Mouse (Mus musculus) lung, embryonic 14.5 days (tissue): ENCODE results near the gene B4galnt1. TPM values are rescaled to one million over a fixed set of nuclear protein-coding genes. Genes with fewer than 3 reads are reported as not detected.

Experiments used
- ATAC-seq: fragments of 200-750 bp; cut with Nextera tagmentation; 2 replicates; pipeline ENCODE4 v1.8.0; 2017; ENCODE audit warnings: mild to moderate bottlenecking, moderate TSS enrichment, moderate library complexity; ENCODE audit not compliant: insufficient read depth
- DNase-seq: peaks from one replicate; pipeline ENCODE4 v3.0.0-alpha.2; 2015
- H3K27ac ChIP-seq: fragments of 300-500 bp; sonication (generic); 2 replicates; pipeline ENCODE4 v1.5.1; 2014; ENCODE audit warnings: low read depth, mild to moderate bottlenecking, moderate library complexity
- H3K27me3 ChIP-seq: fragments of 300-500 bp; sonication (generic); 2 replicates; pipeline ENCODE4 v1.6.1; 2014; ENCODE audit warnings: low read length, control low read depth; ENCODE audit not compliant: insufficient read depth
- H3K36me3 ChIP-seq: fragments of 300-500 bp; sonication (generic); 2 replicates; pipeline ENCODE4 v1.6.1; 2014; ENCODE audit warnings: control low read depth; ENCODE audit not compliant: insufficient read depth
- H3K4me1 ChIP-seq: fragments of 300-500 bp; sonication (generic); 2 replicates; pipeline ENCODE4 v1.6.1; 2014; ENCODE audit warnings: antibody characterized with exemption, control low read depth; ENCODE audit not compliant: insufficient read depth
- H3K4me2 ChIP-seq: fragments of 300-500 bp; sonication (generic); 2 replicates; pipeline ENCODE4 v1.6.1; 2014; ENCODE audit warnings: mild to moderate bottlenecking
- H3K4me3 ChIP-seq: fragments of 300-500 bp; sonication (generic); 2 replicates; pipeline ENCODE4 v1.5.1; 2014; ENCODE audit warnings: low read depth, low read length
- H3K9ac ChIP-seq: fragments of 300-500 bp; sonication (generic); 2 replicates; pipeline ENCODE4 v1.6.1; 2014
- H3K9me3 ChIP-seq: fragments of 300-500 bp; sonication (generic); 2 replicates; pipeline ENCODE4 v1.6.1; 2016; ENCODE audit warnings: low read depth, low read length, control low read depth
- CTCF ChIP-seq: IDR thresholded peaks from 2 replicates; pipeline ENCODE4 v1.5.1; 2016; ENCODE audit warnings: antibody characterized with exemption, low read depth
- WGBS: fragments of 180-500 bp; shearing (Covaris S2); extraction: QIAGEN DNeasy Blood & Tissue Kit; methylation state at CpG from one replicate; pipeline ENCODE4 v1.1.7; 2014; 5-methylcytosine and 5-hydroxymethylcytosine counted together
- polyA plus RNA-seq: library from polyadenylated mRNA; unstranded; fragments of >200 nt; fragmentation: Nextera tagmentation; extraction: Ambion mirVana; gene quantifications from 2 replicates; pipeline ENCODE4 v1.2.1, GENCODE M21; 2014

Gene B4galnt1
- polyA plus RNA-seq, 1 experiment from 2014 or later = 2.9 TPM

GRCm38 (mm10) chr10:127199068-127199467, 34.0 kb downstream of the B4galnt1 start:
- 64% methylated on average over 5 of the region's 5 CpGs for WGBS
- ATAC-seq = no peak

DNA sequence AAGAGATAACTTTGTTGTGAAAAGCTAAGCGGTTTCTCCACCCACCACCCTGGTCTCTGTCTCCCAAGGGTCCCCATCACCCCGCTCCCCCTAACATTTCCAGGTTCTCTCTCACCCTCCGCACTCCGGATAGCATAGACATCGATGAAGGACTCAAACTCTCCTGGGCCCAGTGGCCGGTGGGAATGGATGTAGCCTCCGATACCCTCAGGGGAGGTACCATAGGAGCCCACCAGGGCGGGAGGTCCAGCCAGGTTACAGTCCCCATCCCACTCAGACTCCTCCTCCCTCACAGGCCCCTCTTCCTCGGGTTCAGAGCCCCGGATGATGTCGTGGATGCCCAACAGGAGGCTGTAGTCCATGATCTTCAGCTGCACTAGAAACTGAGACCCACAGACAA, 34.4 kb downstream of the B4galnt1 start:
- 74% methylated on average over 11 of the region's 11 CpGs for WGBS
- H3K9ac ChIP-seq = no peak overlapping the region
- no peak for TF ChIP-seq CTCF

More at GRCm38 (mm10) chr10:127199068-127199467, 34.0 kb downstream of the B4galnt1 start:
- H3K9ac ChIP-seq = no peak overlapping the region
- no peak for DNase-seq
- peaks cover 41% of the 10 kb centered on the region for H3K36me3 ChIP-seq
- H3K4me3 ChIP-seq = no peak overlapping the region
- TF ChIP-seq CTCF = no peak
- H3K4me1 ChIP-seq = peaks cover 6% of the 10 kb centered on the region; the same call in 1 of the 2 replicates
- no peaks in the 10 kb centered on the region for H3K9me3 ChIP-seq
- no peak overlapping the region for H3K4me2 ChIP-seq
- H3K27ac ChIP-seq = no peak overlapping the region
- no peaks in the 10 kb centered on the region for H3K27me3 ChIP-seq

DNA sequence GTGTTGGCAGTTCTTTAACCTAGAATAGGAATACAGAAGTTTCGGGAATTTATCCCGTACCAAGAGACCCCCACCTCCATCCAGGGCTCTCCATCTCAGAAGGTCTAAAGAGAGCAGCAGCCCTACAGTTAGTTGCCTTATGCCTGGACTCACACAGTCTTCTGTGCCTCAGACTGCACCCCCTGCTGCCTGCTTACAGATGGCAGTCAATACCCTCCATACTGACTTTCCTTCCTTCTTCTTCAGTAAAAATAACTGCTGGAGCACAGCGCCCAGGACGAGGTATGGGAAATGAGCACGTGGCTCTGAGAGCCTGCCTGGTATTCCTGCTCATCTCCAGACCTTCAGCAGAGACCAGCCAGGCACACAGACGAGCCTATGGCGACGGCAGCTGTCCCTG, 35.3 kb downstream of the B4galnt1 start:
- H3K4me3 ChIP-seq = no peak overlapping the region
- peak; percentile 35 for TF ChIP-seq CTCF
- peaks cover 51% of the 10 kb centered on the region for H3K36me3 ChIP-seq
- no peak overlapping the region for H3K4me2 ChIP-seq
- no peaks in the 10 kb centered on the region for H3K4me1 ChIP-seq
- no peak overlapping the region for H3K27ac ChIP-seq
- ATAC-seq (no peak), DNase-seq (no peak)
- no peak overlapping the region for H3K9ac ChIP-seq
- 77% methylated on average over 8 of the region's 8 CpGs for WGBS
- no peaks in the 10 kb centered on the region for H3K27me3 ChIP-seq
- H3K9me3 ChIP-seq = no peaks in the 10 kb centered on the region

More for the DNA sequence above, 34.4 kb downstream of the B4galnt1 start:
- no peak for ATAC-seq
- Histone ChIP-seq H3K36me3 (peaks cover 43% of the 10 kb centered on the region), H3K27ac (no peak overlapping the region), H3K4me2 (no peak overlapping the region), H3K9me3 (no peaks in the 10 kb centered on the region), H3K4me1 (peaks cover 2% of the 10 kb centered on the region; the same call in 1 of the 2 replicates), H3K27me3 (no peaks in the 10 kb centered on the region), H3K4me3 (no peak overlapping the region)
- no peak for DNase-seq

- H3K4me2 ChIP-seq = no peak overlapping the region
- DNase-seq = no peak
- H3K27ac ChIP-seq = 0 out of 2 replicates have a peak overlapping the region, but pooled peaks have one; percentile 24
- no peaks in the 10 kb centered on the region for H3K27me3 ChIP-seq
- H3K4me1 ChIP-seq = no peaks in the 10 kb centered on the region
- H3K4me3 ChIP-seq = no peak overlapping the region
- H3K9me3 ChIP-seq = no peaks in the 10 kb centered on the region
- no peak for ATAC-seq
- TF ChIP-seq CTCF = no peak
- H3K9ac ChIP-seq = no peak overlapping the region
- 91% methylated on average over 3 of the region's 3 CpGs for WGBS
- peaks cover 66% of the 10 kb centered on the region for H3K36me3 ChIP-seq
Measured at GRCm38 (mm10) chr10:127203106-127203505, 38.1 kb downstream of the B4galnt1 start.

DNA sequence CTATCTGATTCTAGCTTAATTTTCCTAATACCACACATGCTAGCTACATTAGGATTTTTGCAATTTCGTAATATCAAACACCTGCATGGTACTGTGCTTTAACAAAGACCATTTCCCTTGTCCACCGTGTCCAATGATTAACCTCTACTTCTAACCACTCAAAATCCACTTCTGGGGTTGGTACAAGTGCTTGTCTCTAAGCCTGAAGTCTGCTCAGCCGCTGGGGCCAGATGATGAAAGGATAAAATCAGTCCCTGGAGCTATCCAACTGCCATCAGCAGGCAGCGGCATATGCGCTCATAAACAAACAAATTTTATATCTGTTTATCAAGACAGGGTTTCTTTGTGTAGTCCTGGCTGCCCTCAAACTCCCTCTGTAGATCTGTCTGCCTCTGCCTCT, 39.6 kb downstream of the B4galnt1 start:
- H3K36me3 ChIP-seq = peaks cover 61% of the 10 kb centered on the region
- WGBS = 65% methylated on average over 5 of the region's 5 CpGs
- ATAC-seq = no peak
- TF ChIP-seq CTCF = no peak
- DNase-seq = no peak
- no peaks in the 10 kb centered on the region for H3K9me3 ChIP-seq
- H3K4me2 ChIP-seq = peak overlapping the region; percentile 20; the same call in 1 of the 2 replicates
- no peaks in the 10 kb centered on the region for H3K4me1 ChIP-seq
- H3K4me3 ChIP-seq = no peak overlapping the region
- H3K27ac ChIP-seq = peak overlapping the region; percentile 58; the same call in 1 of the 2 replicates
- H3K9ac ChIP-seq = no peak overlapping the region
- H3K27me3 ChIP-seq = no peaks in the 10 kb centered on the region

DNA sequence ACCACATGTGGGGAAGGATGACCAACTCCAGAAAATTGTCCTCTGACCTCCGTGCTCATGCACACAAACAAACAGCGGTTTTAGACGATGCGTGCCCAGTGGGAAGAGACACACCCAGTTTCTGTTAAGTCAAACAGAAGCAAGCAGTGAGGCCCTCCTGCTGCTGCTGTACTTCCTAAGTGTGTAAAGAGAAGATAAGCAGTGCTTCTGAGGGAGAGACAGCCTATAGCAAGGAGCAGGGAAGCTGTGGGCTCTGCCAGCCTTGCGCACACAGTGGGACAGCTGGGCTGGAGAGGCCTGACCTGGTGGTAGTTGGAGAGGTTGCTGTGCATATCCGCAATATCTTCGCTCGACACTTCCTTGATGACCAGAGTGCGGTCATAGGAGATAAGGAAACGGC, 40.3 kb downstream of the B4galnt1 start:
- no peaks in the 10 kb centered on the region for H3K4me1 ChIP-seq
- ATAC-seq = peak; percentile 68
- no peak overlapping the region for H3K4me3 ChIP-seq
- no peaks in the 10 kb centered on the region for H3K27me3 ChIP-seq
- peak overlapping the region; percentile 20; the same call in 1 of the 2 replicates for H3K4me2 ChIP-seq
- H3K27ac ChIP-seq = peak overlapping the region; percentile 58; the same call in 1 of the 2 replicates
- no peak for TF ChIP-seq CTCF
- DNase-seq = no peak
- no peaks in the 10 kb centered on the region for H3K9me3 ChIP-seq
- peaks cover 59% of the 10 kb centered on the region for H3K36me3 ChIP-seq
- no peak overlapping the region for H3K9ac ChIP-seq
- 70% methylated on average over 10 of the region's 10 CpGs for WGBS

DNA sequence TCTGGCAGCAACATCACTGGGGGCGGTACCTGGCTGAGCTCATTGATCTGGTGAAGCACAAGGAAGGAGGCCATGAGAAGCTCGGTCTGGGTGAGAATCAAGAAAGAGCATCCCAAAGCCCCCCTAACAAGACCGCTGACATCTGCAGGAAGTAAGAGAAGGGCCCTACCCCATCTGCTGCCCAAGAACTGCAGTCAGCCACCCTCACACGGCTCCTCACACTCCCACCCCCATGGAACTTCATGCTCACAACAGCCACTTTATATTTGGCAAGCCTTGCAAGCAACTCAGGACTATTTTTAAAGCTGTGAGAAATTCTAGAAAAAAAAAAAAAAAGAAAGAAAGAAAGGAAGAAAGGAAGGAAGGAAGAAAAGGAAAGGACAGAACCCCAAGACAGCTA, 43.9 kb downstream of the B4galnt1 start:
- TF ChIP-seq CTCF = no peak
- Histone ChIP-seq H3K4me2 (no peak overlapping the region), H3K4me3 (no peak overlapping the region), H3K27me3 (no peaks in the 10 kb centered on the region), H3K9ac (no peak overlapping the region), H3K4me1 (no peaks in the 10 kb centered on the region), H3K9me3 (no peaks in the 10 kb centered on the region), H3K36me3 (peaks cover 40% of the 10 kb centered on the region), H3K27ac (no peak overlapping the region)
- ATAC-seq (no peak), DNase-seq (no peak)
- 74% methylated on average over 4 of the region's 4 CpGs for whole genome bisulfite sequencing
